Mouse (Mus musculus): ENCODE results near the gene Sike1. TPM values are rescaled to one million over a fixed set of nuclear protein-coding genes. Genes with fewer than 3 reads are reported as not detected.

Sike1 gene
- polyA plus RNA-seq (2015; fragmentation: Nextera tagmentation; extraction: Ambion mirVana): 57.0 and 59.2 TPM in 2 replicates

GRCm38 (mm10) chr3:102995605-102996321, at the start of gene Sike1:
Gene Sike1, plus strand, starts transcription at chr3:102995708.
- peaks cover 28% of the 10 kb centered on the region for H3K36me3 ChIP-seq (replicated peaks)
- H3K27ac ChIP-seq: peak within 1 kb of the TSS; percentile 92
- WGBS: under 1% methylated on average over 59 of the region's 60 CpGs
- H3K4me1 ChIP-seq: peaks cover 19% of the 10 kb centered on the region
- H3K4me2 ChIP-seq: peak within 1 kb of the TSS; percentile 53
- H3K9me3 ChIP-seq: no peaks in the 10 kb centered on the region
- ATAC-seq (replicated peaks): peak; percentile 99
- H3K27me3 ChIP-seq (replicated peaks): no peaks in the 10 kb centered on the region
- peak within 1 kb of the TSS; percentile 91 for H3K4me3 ChIP-seq
- H3K9ac ChIP-seq: peak within 1 kb of the TSS; percentile 95

GRCm38 (mm10) chr3:102946312-102946711, 49.2 kb upstream of the Sike1 start:
- Histone ChIP-seq H3K4me2 (no peak overlapping the region), H3K4me1 (no peaks in the 10 kb centered on the region), H3K36me3 (replicated peaks) (no peaks in the 10 kb centered on the region), H3K9ac (no peak overlapping the region), H3K4me3 (no peak overlapping the region), H3K27me3 (replicated peaks) (no peaks in the 10 kb centered on the region), H3K27ac (no peak overlapping the region), H3K9me3 (no peaks in the 10 kb centered on the region)
- 72% methylated on average over 3 of the region's 3 CpGs for WGBS
- ATAC-seq (replicated peaks): no peak

GRCm38 (mm10) chr3:102946861-102947260, 48.6 kb upstream of the Sike1 start:
- Histone ChIP-seq H3K9ac (no peak overlapping the region), H3K36me3 (replicated peaks) (no peaks in the 10 kb centered on the region), H3K4me2 (no peak overlapping the region), H3K4me3 (no peak overlapping the region), H3K27ac (no peak overlapping the region), H3K27me3 (replicated peaks) (no peaks in the 10 kb centered on the region), H3K4me1 (no peaks in the 10 kb centered on the region), H3K9me3 (no peaks in the 10 kb centered on the region)
- ATAC-seq (replicated peaks): no peak
- WGBS: 42% methylated on average over 5 of the region's 5 CpGs

GRCm38 (mm10) chr3:102954476-102954875, 41.0 kb upstream of the Sike1 start:
- no peak overlapping the region for H3K9ac ChIP-seq
- 93% methylated on average over 12 of the region's 12 CpGs for WGBS
- no peaks in the 10 kb centered on the region for H3K27me3 ChIP-seq (replicated peaks)
- ATAC-seq (replicated peaks): no peak
- H3K27ac ChIP-seq: no peak overlapping the region
- no peaks in the 10 kb centered on the region for H3K4me1 ChIP-seq
- H3K36me3 ChIP-seq (replicated peaks): no peaks in the 10 kb centered on the region
- no peak overlapping the region for H3K4me3 ChIP-seq
- H3K9me3 ChIP-seq: no peaks in the 10 kb centered on the region
- H3K4me2 ChIP-seq: no peak overlapping the region

GRCm38 (mm10) chr3:102955143-102955542, 40.4 kb upstream of the Sike1 start:
- ATAC-seq (replicated peaks): no peak
- WGBS: 78% methylated on average over 3 of the region's 3 CpGs
- H3K4me2 ChIP-seq: no peak overlapping the region
- no peak overlapping the region for H3K27ac ChIP-seq
- H3K27me3 ChIP-seq (replicated peaks): no peaks in the 10 kb centered on the region
- H3K9ac ChIP-seq: no peak overlapping the region
- no peaks in the 10 kb centered on the region for H3K36me3 ChIP-seq (replicated peaks)
- H3K4me3 ChIP-seq: no peak overlapping the region
- H3K4me1 ChIP-seq: no peaks in the 10 kb centered on the region
- H3K9me3 ChIP-seq: no peaks in the 10 kb centered on the region

GRCm38 (mm10) chr3:102955596-102955995, 39.9 kb upstream of the Sike1 start:
- 55% methylated on average over 3 of the region's 3 CpGs for WGBS
- Histone ChIP-seq H3K9me3 (no peaks in the 10 kb centered on the region), H3K9ac (no peak overlapping the region), H3K27ac (no peak overlapping the region), H3K4me2 (no peak overlapping the region), H3K36me3 (replicated peaks) (no peaks in the 10 kb centered on the region), H3K4me1 (no peaks in the 10 kb centered on the region), H3K27me3 (replicated peaks) (no peaks in the 10 kb centered on the region), H3K4me3 (no peak overlapping the region)
- no peak for ATAC-seq (replicated peaks)

GRCm38 (mm10) chr3:102964033-102964432, 31.5 kb upstream of the Sike1 start, which contains the start of gene Nr1h5:
Gene Nr1h5, minus strand, starts transcription at chr3:102964133.
- Histone ChIP-seq H3K27me3 (replicated peaks) (no peaks in the 10 kb centered on the region), H3K27ac (no peak within 1 kb of the TSS), H3K9me3 (no peaks in the 10 kb centered on the region), H3K36me3 (replicated peaks) (no peaks in the 10 kb centered on the region), H3K4me1 (no peaks in the 10 kb centered on the region), H3K9ac (no peak within 1 kb of the TSS), H3K4me2 (no peak within 1 kb of the TSS), H3K4me3 (no peak within 1 kb of the TSS)
- 58% methylated on average over 3 of the region's 3 CpGs for WGBS
- ATAC-seq (replicated peaks): no peak

GRCm38 (mm10) chr3:102970067-102970466, 25.4 kb upstream of the Sike1 start:
- Histone ChIP-seq H3K4me2 (peak overlapping the region; percentile 17; the same call in 1 of the 2 replicates), H3K36me3 (replicated peaks) (no peaks in the 10 kb centered on the region), H3K9me3 (no peaks in the 10 kb centered on the region), H3K27ac (no peak overlapping the region), H3K4me3 (no peak overlapping the region), H3K4me1 (no peaks in the 10 kb centered on the region), H3K9ac (no peak overlapping the region), H3K27me3 (replicated peaks) (no peaks in the 10 kb centered on the region)
- WGBS: 46% methylated on average over 9 of the region's 9 CpGs
- no peak for ATAC-seq (replicated peaks)

GRCm38 (mm10) chr3:102970508-102970907, 25.0 kb upstream of the Sike1 start:
- Histone ChIP-seq H3K9ac (no peak overlapping the region), H3K9me3 (no peaks in the 10 kb centered on the region), H3K27ac (no peak overlapping the region), H3K4me3 (no peak overlapping the region), H3K36me3 (replicated peaks) (no peaks in the 10 kb centered on the region), H3K4me2 (no peak overlapping the region), H3K27me3 (replicated peaks) (no peaks in the 10 kb centered on the region), H3K4me1 (no peaks in the 10 kb centered on the region)
- WGBS: 85% methylated on average over 3 of the region's 3 CpGs
- no peak for ATAC-seq (replicated peaks)

- ATAC-seq (replicated peaks): no peak
- no peak overlapping the region for H3K4me3 ChIP-seq
- 70% methylated on average over 4 of the region's 4 CpGs for whole genome bisulfite sequencing
These were observed 18.6 kb upstream of the Sike1 start for GRCm38 (mm10) chr3:102976906-102977305.

GRCm38 (mm10) chr3:102979550-102980348, 15.8 kb upstream of the Sike1 start:
- H3K9ac ChIP-seq: peak overlapping the region; percentile 21
- H3K9me3 ChIP-seq: no peaks in the 10 kb centered on the region
- no peaks in the 10 kb centered on the region for H3K27me3 ChIP-seq (replicated peaks)
- peak overlapping the region; percentile 13 for H3K4me3 ChIP-seq
- H3K27ac ChIP-seq: peak overlapping the region; percentile 84
- peaks cover 12% of the 10 kb centered on the region for H3K4me1 ChIP-seq
- 7% methylated on average over 10 of the region's 10 CpGs for WGBS
- no peaks in the 10 kb centered on the region for H3K36me3 ChIP-seq (replicated peaks)
- H3K4me2 ChIP-seq: peak overlapping the region; percentile 47
- ATAC-seq (replicated peaks): peak; percentile 99

More at GRCm38 (mm10) chr3:102976906-102977305, 18.6 kb upstream of the Sike1 start:
- H3K9ac ChIP-seq: no peak overlapping the region
- H3K4me2 ChIP-seq: no peak overlapping the region
- no peaks in the 10 kb centered on the region for H3K9me3 ChIP-seq
- no peak overlapping the region for H3K27ac ChIP-seq
- H3K36me3 ChIP-seq (replicated peaks): no peaks in the 10 kb centered on the region
- H3K27me3 ChIP-seq (replicated peaks): no peaks in the 10 kb centered on the region
- peaks cover 12% of the 10 kb centered on the region for H3K4me1 ChIP-seq

GRCm38 (mm10) chr3:102980349-102980736, 15.2 kb upstream of the Sike1 start:
- H3K9me3 ChIP-seq: no peaks in the 10 kb centered on the region
- peak; percentile 21; the same call in 1 of the 2 replicates for ATAC-seq (replicated peaks)
- WGBS: 15% methylated on average over 3 of the region's 3 CpGs

More at GRCm38 (mm10) chr3:102980349-102980736, 15.2 kb upstream of the Sike1 start:
- H3K4me2 ChIP-seq: peak overlapping the region; percentile 47
- H3K4me3 ChIP-seq: peak overlapping the region; percentile 13
- no peaks in the 10 kb centered on the region for H3K27me3 ChIP-seq (replicated peaks)
- H3K27ac ChIP-seq: peak overlapping the region; percentile 84
- peaks cover 12% of the 10 kb centered on the region for H3K4me1 ChIP-seq
- H3K36me3 ChIP-seq (replicated peaks): no peaks in the 10 kb centered on the region
- H3K9ac ChIP-seq: peak overlapping the region; percentile 21

Data from midbrain, embryonic 15.5 days (tissue).